Comparison of ENCODE assay signal across 26 mouse cellular contexts in genomic region chr4:41716834-41717233, GRCm38 (mm10). TPM values are rescaled to one million over a fixed set of nuclear protein-coding genes. Genes with fewer than 3 reads are reported as not detected.
A peak's percentile ranks its signal among the peaks of the same experiment; 100 is the strongest.
DNase-seq lines count a peak whose midpoint lies in the region; ATAC-seq lines count a peak whose summit lies in the region.
"Had no signal": no experiment of that assay in that cellular context is flagged by ENCODE, and none has a peak within 500 bp of the region (broad histone marks: within the 10 kb centered on the region; RNA-seq: fewer than 3 reads in every experiment).

No protein-coding gene starts in this region.

- H3K36me3 ChIP-seq in midbrain, embryonic 12.5 days, result peaks cover 53% of the 10 kb centered on the region
- peaks cover 65% of the 10 kb centered on the region for H3K36me3 ChIP-seq in midbrain, embryonic 10.5 days
- H3K36me3 ChIP-seq in embryonic facial prominence, embryonic 11.5 days (replicated peaks; ENCODE audit: control insufficient read depth, insufficient read depth, low read depth, low read length), result no peaks in the 10 kb centered on the region; the same call in 1 of the 2 replicates
- H3K36me3 ChIP-seq in embryonic facial prominence, embryonic 15.5 days, result peaks cover 38% of the 10 kb centered on the region
- H3K36me3 ChIP-seq in limb, embryonic 15.5 days, result peaks cover 49% of the 10 kb centered on the region

- H3K9me3 ChIP-seq in midbrain, embryonic 12.5 days, result no peaks in the 10 kb centered on the region
- no peaks in the 10 kb centered on the region for H3K9me3 ChIP-seq in midbrain, embryonic 10.5 days (replicated peaks)
- H3K9me3 ChIP-seq in embryonic facial prominence, embryonic 11.5 days (replicated peaks; ENCODE audit: control insufficient read depth, low read length), result no peaks in the 10 kb centered on the region
- no peaks in the 10 kb centered on the region for H3K9me3 ChIP-seq in embryonic facial prominence, embryonic 15.5 days (replicated peaks)
- no peaks in the 10 kb centered on the region for H3K9me3 ChIP-seq in limb, embryonic 15.5 days
- H3K9me3 ChIP-seq: forebrain, embryonic 13.5 days; kidney, embryonic 15.5 days; liver, embryonic 15.5 days; midbrain, embryonic 13.5 days had no signal

- no peak overlapping the region for H3K9ac ChIP-seq in midbrain, embryonic 12.5 days (replicated peaks)
- no peak overlapping the region for H3K9ac ChIP-seq in embryonic facial prominence, embryonic 11.5 days (replicated peaks; ENCODE audit: low read length)
- H3K9ac ChIP-seq in embryonic facial prominence, embryonic 15.5 days, result no peak overlapping the region
- no peak overlapping the region for H3K9ac ChIP-seq in limb, embryonic 15.5 days
- H3K9ac ChIP-seq: forebrain, embryonic 13.5 days; hindbrain, embryonic 14.5 days; kidney, embryonic 15.5 days; liver, embryonic 15.5 days; lung, embryonic 14.5 days; midbrain, embryonic 13.5 days had no signal

- ATAC-seq in midbrain, embryonic 12.5 days (ENCODE audit: low FRiP score, low read depth), result no peak
- ATAC-seq in embryonic facial prominence, embryonic 11.5 days (replicated peaks; ENCODE audit: insufficient number of reproducible peaks, low FRiP score, low TSS enrichment, low read depth), result no peak; the same call in 1 of the 2 replicates
- no peak for ATAC-seq in embryonic facial prominence, embryonic 15.5 days (ENCODE audit: insufficient number of reproducible peaks, low FRiP score, low TSS enrichment, low read depth)
- no peak for ATAC-seq in limb, embryonic 15.5 days (ENCODE audit: insufficient number of reproducible peaks, low FRiP score, low TSS enrichment, low read depth)
- ATAC-seq: CD4-positive, CD25-positive, alpha-beta regulatory T cell, adult 4 months; forebrain, embryonic 13.5 days; midbrain, embryonic 13.5 days had no signal

- peaks cover 28% of the 10 kb centered on the region for H3K4me1 ChIP-seq in midbrain, embryonic 12.5 days
- peaks cover 32% of the 10 kb centered on the region for H3K4me1 ChIP-seq in midbrain, embryonic 10.5 days
- H3K4me1 ChIP-seq in embryonic facial prominence, embryonic 11.5 days (ENCODE audit: control insufficient read depth, insufficient read depth, low read length), result peaks cover 10% of the 10 kb centered on the region; the same call in 1 of the 2 replicates
- peaks cover 42% of the 10 kb centered on the region for H3K4me1 ChIP-seq in embryonic facial prominence, embryonic 15.5 days
- H3K4me1 ChIP-seq in limb, embryonic 15.5 days, result peaks cover 39% of the 10 kb centered on the region

- peak overlapping the region; percentile 35; the same call in 1 of the 2 replicates for H3K27ac ChIP-seq in midbrain, embryonic 12.5 days (replicated peaks)
- H3K27ac ChIP-seq in midbrain, embryonic 10.5 days (replicated peaks), result no peak overlapping the region
- no peak overlapping the region for H3K27ac ChIP-seq in embryonic facial prominence, embryonic 11.5 days (replicated peaks; ENCODE audit: low read depth, low read length)
- H3K27ac ChIP-seq in embryonic facial prominence, embryonic 15.5 days (replicated peaks), result peak overlapping the region; percentile 8; the same call in 1 of the 2 replicates
- 0 out of 2 replicates have a peak overlapping the region, but pooled peaks have one; percentile 47 for H3K27ac ChIP-seq in limb, embryonic 15.5 days
- H3K27ac ChIP-seq: forebrain, embryonic 13.5 days; hindbrain, embryonic 14.5 days; kidney, embryonic 15.5 days; left cerebral cortex, adult 2 months; liver, embryonic 15.5 days; midbrain, embryonic 13.5 days had no signal

- H3K4me2 ChIP-seq in midbrain, embryonic 12.5 days (replicated peaks), result no peak overlapping the region
- no peak overlapping the region for H3K4me2 ChIP-seq in embryonic facial prominence, embryonic 11.5 days (ENCODE audit: low read depth, low read length)
- no peak overlapping the region for H3K4me2 ChIP-seq in embryonic facial prominence, embryonic 15.5 days (replicated peaks)
- H3K4me2 ChIP-seq in limb, embryonic 15.5 days, result no peak overlapping the region
- H3K4me2 ChIP-seq: forebrain, embryonic 13.5 days; hindbrain, embryonic 14.5 days; kidney, embryonic 15.5 days; liver, embryonic 15.5 days; lung, embryonic 14.5 days; midbrain, embryonic 13.5 days had no signal

- no peaks in the 10 kb centered on the region for H3K27me3 ChIP-seq in midbrain, embryonic 12.5 days
- no peaks in the 10 kb centered on the region for H3K27me3 ChIP-seq in midbrain, embryonic 10.5 days (ENCODE audit: low read depth, poor library complexity, severe bottlenecking)
- no peaks in the 10 kb centered on the region for H3K27me3 ChIP-seq in embryonic facial prominence, embryonic 11.5 days (ENCODE audit: control insufficient read depth, insufficient read depth, low read length)
- H3K27me3 ChIP-seq in embryonic facial prominence, embryonic 15.5 days, result no peaks in the 10 kb centered on the region
- no peaks in the 10 kb centered on the region for H3K27me3 ChIP-seq in limb, embryonic 15.5 days
- H3K27me3 ChIP-seq: forebrain, embryonic 13.5 days; kidney, embryonic 15.5 days; liver, embryonic 15.5 days; midbrain, embryonic 13.5 days had no signal

- DNase-seq in midbrain, embryonic 10.5 days (ENCODE audit: low spot score), result no peak
- DNase-seq in embryonic facial prominence, embryonic 11.5 days (ENCODE audit: low spot score), result peak; percentile 63
- no peak for DNase-seq in spleen, adult 18-20 months
- DNase-seq in urinary bladder, adult 18-20 months (ENCODE audit: low spot score in 2 of 2), result no peak
- DNase-seq: adrenal gland, postnatal 25 days; cerebellum, adult 11-12 months; gastrocnemius, postnatal 14 days; kidney, adult 18-20 months; lung, embryonic 14.5 days; lung, postnatal 14 days; right cerebral cortex, postnatal 4 days; thymus, adult 2 months; thymus, postnatal 36 days had no signal

- no peak overlapping the region for H3K4me3 ChIP-seq in midbrain, embryonic 12.5 days
- H3K4me3 ChIP-seq in midbrain, embryonic 10.5 days, result no peak overlapping the region
- H3K4me3 ChIP-seq in embryonic facial prominence, embryonic 11.5 days (ENCODE audit: low read depth, low read length), result no peak overlapping the region
- H3K4me3 ChIP-seq in embryonic facial prominence, embryonic 15.5 days (replicated peaks), result no peak overlapping the region
- no peak overlapping the region for H3K4me3 ChIP-seq in limb, embryonic 15.5 days
- H3K4me3 ChIP-seq: forebrain, embryonic 13.5 days; kidney, embryonic 15.5 days; left cerebral cortex, adult 2 months; liver, embryonic 15.5 days; midbrain, embryonic 13.5 days had no signal

- WGBS in midbrain, embryonic 12.5 days, result 71% methylated on average over 6 of the region's 6 CpGs
- 70% methylated on average over 6 of the region's 6 CpGs for WGBS in midbrain, embryonic 10.5 days
- WGBS in embryonic facial prominence, embryonic 11.5 days, result 43% methylated on average over 6 of the region's 6 CpGs
- 34% methylated on average over 6 of the region's 6 CpGs for WGBS in embryonic facial prominence, embryonic 15.5 days
- WGBS in limb, embryonic 15.5 days, result 37% methylated on average over 6 of the region's 6 CpGs

RNA-seq across cellular contexts. Expression of gene Rpp25l, which starts 3.5 kb away (rescaled TPM):
- 68.7 and 69.3 TPM in 2 replicates for polyA plus RNA-seq in midbrain, embryonic 12.5 days (2016; fragmentation: Nextera tagmentation; extraction: Ambion mirVana)
- polyA plus RNA-seq in midbrain, embryonic 10.5 days (2016; fragmentation: Nextera tagmentation; extraction: Ambion mirVana), result 86.4 and 91.5 TPM in 2 replicates
- polyA plus RNA-seq in embryonic facial prominence, embryonic 11.5 days (2014; fragmentation: Nextera tagmentation; extraction: Ambion mirVana), result 89.4 and 101 TPM in 2 replicates
- polyA plus RNA-seq in embryonic facial prominence, embryonic 15.5 days (2015; fragmentation: Nextera tagmentation; extraction: Ambion mirVana), result 70.0 and 79.8 TPM in 2 replicates
- 66.0 and 69.1 TPM in 2 replicates for polyA plus RNA-seq in limb, embryonic 15.5 days (2015; fragmentation: Nextera tagmentation; extraction: Ambion mirVana)

RNA-seq across cellular contexts. Expression of gene Dctn3, which starts 6.1 kb away (rescaled TPM):
- 184 and 185 TPM in 2 replicates for polyA plus RNA-seq in midbrain, embryonic 12.5 days (2016; fragmentation: Nextera tagmentation; extraction: Ambion mirVana)
- 150 and 167 TPM in 2 replicates for polyA plus RNA-seq in midbrain, embryonic 10.5 days (2016; fragmentation: Nextera tagmentation; extraction: Ambion mirVana)
- polyA plus RNA-seq in embryonic facial prominence, embryonic 11.5 days (2014; fragmentation: Nextera tagmentation; extraction: Ambion mirVana), result 119 and 128 TPM in 2 replicates
- 139 and 146 TPM in 2 replicates for polyA plus RNA-seq in embryonic facial prominence, embryonic 15.5 days (2015; fragmentation: Nextera tagmentation; extraction: Ambion mirVana)
- 113 and 123 TPM in 2 replicates for polyA plus RNA-seq in limb, embryonic 15.5 days (2015; fragmentation: Nextera tagmentation; extraction: Ambion mirVana)

RNA-seq across cellular contexts. Expression of gene Arid3c, which starts 14.1 kb away (rescaled TPM):
- polyA plus RNA-seq in midbrain, embryonic 12.5 days (2016; fragmentation: Nextera tagmentation; extraction: Ambion mirVana), result 0.26 and 0.54 TPM in 2 replicates
- 0.28 and 0.63 TPM in 2 replicates for polyA plus RNA-seq in midbrain, embryonic 10.5 days (2016; fragmentation: Nextera tagmentation; extraction: Ambion mirVana)
- 0.42 TPM in 1 of 2 replicates, not detected in the other for polyA plus RNA-seq in embryonic facial prominence, embryonic 11.5 days (2014; fragmentation: Nextera tagmentation; extraction: Ambion mirVana)
- polyA plus RNA-seq in embryonic facial prominence, embryonic 15.5 days (2015; fragmentation: Nextera tagmentation; extraction: Ambion mirVana), result 0.12 and 0.16 TPM in 2 replicates
- polyA plus RNA-seq in limb, embryonic 15.5 days (2015; fragmentation: Nextera tagmentation; extraction: Ambion mirVana), result not detected in 2 replicates
- polyA plus RNA-seq: CD4-positive, CD25-positive, alpha-beta regulatory T cell, adult 4 months; heart, embryonic 14.5 days; intestine, embryonic 14.5 days; liver, adult 2 months; liver, embryonic 15.5 days; lung, embryonic 14.5 days had no signal

RNA-seq across cellular contexts. Expression of gene Il11ra1, which starts 17.0 kb away (rescaled TPM):
- 63.1 and 76.5 TPM in 2 replicates for polyA plus RNA-seq in midbrain, embryonic 12.5 days (2016; fragmentation: Nextera tagmentation; extraction: Ambion mirVana)
- 69.0 TPM in 2 replicates for polyA plus RNA-seq in midbrain, embryonic 10.5 days (2016; fragmentation: Nextera tagmentation; extraction: Ambion mirVana)
- polyA plus RNA-seq in embryonic facial prominence, embryonic 11.5 days (2014; fragmentation: Nextera tagmentation; extraction: Ambion mirVana), result 199 and 201 TPM in 2 replicates
- 407 and 429 TPM in 2 replicates for polyA plus RNA-seq in embryonic facial prominence, embryonic 15.5 days (2015; fragmentation: Nextera tagmentation; extraction: Ambion mirVana)
- 431 and 444 TPM in 2 replicates for polyA plus RNA-seq in limb, embryonic 15.5 days (2015; fragmentation: Nextera tagmentation; extraction: Ambion mirVana)

RNA-seq across cellular contexts. Expression of gene Cntfr, which starts 19.9 kb away (rescaled TPM):
- 35.0 and 43.5 TPM in 2 replicates for polyA plus RNA-seq in midbrain, embryonic 12.5 days (2016; fragmentation: Nextera tagmentation; extraction: Ambion mirVana)
- 27.1 and 35.8 TPM in 2 replicates for polyA plus RNA-seq in midbrain, embryonic 10.5 days (2016; fragmentation: Nextera tagmentation; extraction: Ambion mirVana)
- 8.8 and 9.8 TPM in 2 replicates for polyA plus RNA-seq in embryonic facial prominence, embryonic 11.5 days (2014; fragmentation: Nextera tagmentation; extraction: Ambion mirVana)
- 16.2 and 19.0 TPM in 2 replicates for polyA plus RNA-seq in embryonic facial prominence, embryonic 15.5 days (2015; fragmentation: Nextera tagmentation; extraction: Ambion mirVana)
- polyA plus RNA-seq in limb, embryonic 15.5 days (2015; fragmentation: Nextera tagmentation; extraction: Ambion mirVana), result 7.1 and 9.0 TPM in 2 replicates
- polyA plus RNA-seq: CD4-positive, CD25-positive, alpha-beta regulatory T cell, adult 4 months had no signal

Comparison
In these comparisons a context has a peak if more than half of its experiments do, and no peak if none do; other contexts are left out.
1. H3K27ac ChIP-seq: peak in midbrain, embryonic 12.5 days (single experiment), embryonic facial prominence, embryonic 15.5 days (single experiment) and limb, embryonic 15.5 days (single experiment); none in midbrain, embryonic 10.5 days (single experiment) and embryonic facial prominence, embryonic 11.5 days (single experiment).